Mouse (Mus musculus): ENCODE data around the gene Irgm1.
A peak's percentile ranks its signal among the peaks of the same experiment; 100 is the strongest.
"Not testable (repeated sequence)": the region's sequence is repeated elsewhere in the genome, so short reads cannot be mapped to it uniquely, and the experiment has no call there.

The Irgm1 gene

DNA sequence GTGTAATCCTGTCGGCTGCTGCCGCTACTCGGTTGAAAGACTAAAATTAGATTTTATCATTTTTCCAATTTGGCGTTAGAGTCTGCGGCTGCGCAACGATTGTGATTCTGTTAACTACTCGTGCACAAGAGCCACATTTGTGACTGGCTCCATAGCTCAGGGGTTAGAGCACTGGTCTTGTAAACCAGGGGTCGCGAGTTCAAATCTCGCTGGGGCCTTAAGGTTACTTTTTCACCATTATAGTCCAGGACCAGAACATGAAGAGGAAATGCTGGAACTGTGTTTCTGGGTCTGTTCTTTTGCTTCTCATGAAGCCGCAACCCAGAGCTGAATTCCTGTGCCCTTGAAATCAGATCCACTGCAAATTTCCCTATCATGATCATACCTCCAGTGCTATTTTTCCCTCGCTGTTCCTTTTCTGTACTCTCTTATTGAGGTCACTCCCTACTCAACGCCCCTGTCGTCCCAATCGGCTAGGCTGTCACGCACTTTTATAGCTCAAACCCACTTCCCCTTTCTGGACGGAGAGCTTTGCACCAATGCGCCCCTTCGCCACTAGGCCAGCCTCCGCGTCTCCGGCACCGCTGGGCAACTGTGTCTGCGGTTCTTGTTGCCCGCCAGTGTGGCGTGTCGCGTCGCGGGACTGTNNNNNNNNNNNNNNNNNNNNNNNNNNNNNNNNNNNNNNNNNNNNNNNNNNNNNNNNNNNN, 17.9 kb downstream of the Irgm1 start:
- peak; percentile 94 for DNase-seq

DNA sequence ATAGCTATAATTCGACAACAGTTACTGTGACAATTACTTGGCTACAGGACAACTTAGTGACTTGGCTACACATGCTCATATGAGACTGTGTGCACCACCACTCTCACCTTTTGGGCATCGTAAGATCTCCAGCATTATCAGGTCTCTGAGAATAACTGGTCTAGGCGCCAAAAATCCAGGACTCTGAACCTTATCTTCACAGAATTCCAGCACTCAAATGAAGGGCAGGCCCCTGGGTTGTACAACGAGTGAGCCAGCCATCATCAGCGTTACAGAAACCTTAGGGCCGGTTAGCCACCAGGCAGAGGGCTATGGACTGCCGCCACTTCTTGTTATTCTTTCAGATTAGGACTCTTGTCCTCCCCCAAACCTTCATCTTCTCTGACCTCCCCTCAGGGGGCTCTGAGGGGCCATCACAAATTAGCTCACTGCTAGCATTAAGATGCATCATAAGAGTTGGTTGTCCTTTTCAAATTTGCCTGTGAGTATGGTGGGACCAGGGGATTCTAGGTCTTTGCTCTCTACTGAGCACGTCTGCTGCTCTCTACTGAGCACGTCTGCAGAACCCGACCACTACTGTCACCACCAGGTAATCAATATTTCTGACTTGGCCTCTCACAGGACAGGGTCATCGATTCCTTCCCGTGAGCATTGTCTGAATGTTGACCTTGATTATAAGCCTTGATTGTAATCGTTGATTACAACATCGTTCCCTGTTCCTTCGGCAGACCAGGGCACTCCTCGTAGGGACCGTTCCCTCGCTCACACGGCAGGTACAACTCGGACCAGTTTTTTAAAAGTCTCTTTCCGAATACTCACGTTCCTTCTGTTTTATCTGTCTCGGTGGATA, 18.6 kb downstream of the Irgm1 start:
- no peak for DNase-seq

- no peak for DNase-seq
These were observed 19.3 kb downstream of the Irgm1 start for GRCm38 (mm10) chr11:48852190-48852589.

DNA sequence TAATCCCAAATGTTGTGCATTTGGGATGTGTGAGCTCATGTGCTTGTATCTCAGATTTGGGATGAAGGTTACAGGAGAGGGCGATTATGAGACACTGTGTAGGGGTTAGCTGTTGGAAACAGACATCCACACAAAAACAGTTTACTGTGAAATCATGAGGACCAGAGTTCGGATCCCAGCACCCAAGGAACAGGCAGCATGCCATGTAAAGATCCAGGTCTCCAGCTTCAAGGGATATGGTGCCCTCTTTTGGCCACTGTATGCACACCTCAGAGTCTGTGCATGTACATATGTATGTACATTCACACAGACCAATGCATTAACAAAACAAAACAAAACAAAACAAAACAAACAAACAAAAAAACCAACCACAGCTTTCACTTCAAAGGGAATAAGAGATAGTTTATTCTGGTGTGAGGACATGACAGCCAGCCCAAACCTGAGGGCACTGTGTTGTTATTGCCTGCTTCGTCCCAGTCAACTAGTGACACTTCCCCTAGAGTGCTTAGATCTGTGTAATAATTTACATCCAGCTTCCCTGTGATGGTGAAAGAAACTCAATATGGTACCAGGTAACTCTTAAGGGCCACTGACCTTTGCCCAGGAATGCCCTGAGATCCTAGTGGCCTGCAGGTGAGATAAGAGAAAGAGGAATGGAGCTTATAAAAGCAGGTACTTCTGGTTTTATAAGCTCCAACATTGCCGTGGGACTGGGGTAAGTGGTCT, 20.1 kb downstream of the Irgm1 start:
- DNase-seq, result no peak

DNA sequence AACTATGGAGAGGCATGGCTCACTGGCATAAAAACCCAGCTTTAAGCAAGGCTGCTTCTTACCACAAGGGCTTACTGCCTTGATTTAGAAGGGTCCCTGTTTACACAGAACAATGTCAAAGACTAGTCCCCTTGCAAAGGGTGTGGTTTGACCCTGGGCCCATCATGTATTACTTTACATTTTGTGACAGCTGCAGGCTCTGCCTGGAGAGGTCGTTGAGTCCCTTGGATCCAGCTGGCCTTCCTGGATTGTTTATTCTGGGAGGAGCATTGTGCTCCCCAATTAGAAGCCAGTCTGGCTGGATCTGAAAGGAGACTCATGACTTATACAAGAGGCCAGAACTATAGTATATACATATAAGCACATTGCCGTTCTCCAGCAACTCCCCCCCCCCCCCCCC, 21.2 kb downstream of the Irgm1 start:
- DNase-seq, result no peak

DNA sequence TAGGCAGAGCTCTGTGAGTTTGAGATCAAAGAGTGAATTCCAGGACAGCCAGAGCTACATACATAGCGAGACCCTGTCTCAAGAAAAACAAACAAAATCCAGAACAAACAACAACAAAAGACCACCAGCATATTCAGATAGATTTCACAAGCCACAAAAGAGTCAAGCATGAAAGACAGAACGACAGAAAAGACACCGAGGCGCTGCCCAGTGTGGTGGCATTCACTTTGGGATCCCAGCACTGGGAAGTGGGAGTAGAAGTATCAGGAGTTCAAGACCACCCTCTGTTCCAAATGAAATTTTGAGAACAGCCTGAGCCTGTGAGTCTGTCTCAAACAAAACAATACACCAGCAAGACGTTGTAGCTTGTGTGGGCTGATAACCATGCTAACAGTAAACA, 24.6 kb downstream of the Irgm1 start:
- DNase-seq, result no peak

GRCm38 (mm10) chr11:48846362-48846761, 25.1 kb downstream of the Irgm1 start:
- not testable (repeated sequence) for DNase-seq

DNA sequence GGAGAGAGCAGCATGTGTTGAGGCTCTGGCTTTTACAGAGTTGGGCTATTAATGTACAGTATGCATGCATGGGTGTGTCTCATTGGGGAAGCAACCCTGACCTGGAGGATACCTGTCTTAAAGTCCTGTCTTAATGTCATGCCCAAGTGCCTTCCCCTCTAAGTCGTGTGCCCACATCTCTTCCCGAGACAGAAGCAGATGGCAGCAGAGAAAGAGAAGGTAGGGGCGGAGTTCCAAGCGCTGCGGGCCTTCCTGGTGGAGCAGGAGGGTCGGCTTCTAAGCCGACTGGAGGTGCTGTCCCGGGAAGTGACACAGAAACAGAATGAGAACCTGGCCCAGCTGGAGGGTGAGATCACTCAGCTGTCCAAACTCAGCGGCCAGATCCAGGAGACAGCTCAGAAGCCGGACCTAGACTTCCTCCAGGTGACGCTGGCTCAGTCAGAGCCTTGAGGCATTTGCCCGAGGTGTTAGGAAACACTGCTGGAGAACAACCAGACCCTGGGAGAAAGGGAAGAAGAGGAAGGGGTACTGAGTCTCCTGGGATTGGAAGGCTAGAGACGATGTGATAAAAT, 26.2 kb downstream of the Irgm1 start:
- DNase-seq, result peak; percentile 21

DNA sequence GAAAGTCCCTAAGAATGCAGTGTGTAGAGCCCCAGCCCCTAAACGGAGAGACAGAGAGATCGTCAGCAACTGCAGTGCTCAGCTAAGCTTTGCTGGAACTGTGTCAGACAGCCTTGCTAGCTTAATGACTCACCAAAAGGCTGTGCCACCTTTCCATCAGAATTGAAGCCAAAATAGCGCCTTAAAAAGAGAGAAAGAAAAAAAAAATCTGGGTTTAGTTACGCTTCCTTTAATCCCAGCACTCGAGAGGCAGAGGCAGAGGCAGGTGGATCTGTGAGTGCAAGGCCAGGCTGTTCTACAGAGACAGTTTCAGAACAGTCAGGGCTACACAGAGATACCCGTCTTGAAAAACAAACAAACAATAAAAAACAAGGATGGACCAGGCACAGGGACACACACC, 27.2 kb downstream of the Irgm1 start:
- peak; percentile 46 for DNase-seq

DNA sequence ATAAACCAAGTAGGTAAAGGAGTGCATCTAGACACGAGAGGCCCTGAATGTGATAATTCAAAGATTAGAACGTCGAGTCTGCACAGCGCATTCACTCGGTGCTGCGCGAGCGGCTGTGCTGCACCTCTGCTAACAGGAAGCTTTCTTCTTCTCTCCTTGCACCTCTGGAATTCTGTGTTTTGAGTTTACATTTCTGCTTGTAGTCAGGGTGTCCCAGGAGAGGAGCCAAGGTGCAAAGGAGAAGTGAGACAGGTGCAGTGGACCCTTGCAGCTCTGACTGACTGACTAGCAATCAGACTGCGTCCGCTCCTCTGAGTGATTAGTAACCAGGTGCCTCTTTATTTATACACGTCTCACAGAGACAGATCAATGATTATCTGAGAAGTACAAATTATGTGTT, 28.3 kb downstream of the Irgm1 start:
- DNase-seq, result peak; percentile 64

DNA sequence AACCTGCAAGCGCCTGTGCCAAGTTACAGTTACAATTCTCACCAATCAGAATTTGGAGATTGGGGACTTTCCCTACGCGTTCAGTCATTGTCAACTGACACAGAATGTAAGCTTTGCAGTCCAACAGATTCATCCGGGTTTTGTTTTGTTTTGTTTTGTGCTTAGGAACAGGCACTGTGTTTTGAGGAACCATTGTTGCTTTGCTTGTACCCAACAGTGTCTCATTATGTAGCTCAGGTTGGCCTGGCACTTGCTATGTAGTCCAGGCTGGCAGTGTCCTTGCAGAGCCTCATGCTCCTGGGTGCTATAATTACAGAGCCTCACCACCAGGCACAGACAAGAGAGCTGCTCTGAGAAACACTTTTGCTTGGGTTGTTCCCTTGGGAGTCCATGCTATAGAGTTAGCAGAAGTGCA, 29.1 kb downstream of the Irgm1 start:
- no peak for DNase-seq

- no peak for DNase-seq
These were observed 30.3 kb downstream of the Irgm1 start for GRCm38 (mm10) chr11:48841213-48841612.

GRCm38 (mm10) chr11:48840805-48841204, 30.7 kb downstream of the Irgm1 start:
- DNase-seq, result no peak

DNA sequence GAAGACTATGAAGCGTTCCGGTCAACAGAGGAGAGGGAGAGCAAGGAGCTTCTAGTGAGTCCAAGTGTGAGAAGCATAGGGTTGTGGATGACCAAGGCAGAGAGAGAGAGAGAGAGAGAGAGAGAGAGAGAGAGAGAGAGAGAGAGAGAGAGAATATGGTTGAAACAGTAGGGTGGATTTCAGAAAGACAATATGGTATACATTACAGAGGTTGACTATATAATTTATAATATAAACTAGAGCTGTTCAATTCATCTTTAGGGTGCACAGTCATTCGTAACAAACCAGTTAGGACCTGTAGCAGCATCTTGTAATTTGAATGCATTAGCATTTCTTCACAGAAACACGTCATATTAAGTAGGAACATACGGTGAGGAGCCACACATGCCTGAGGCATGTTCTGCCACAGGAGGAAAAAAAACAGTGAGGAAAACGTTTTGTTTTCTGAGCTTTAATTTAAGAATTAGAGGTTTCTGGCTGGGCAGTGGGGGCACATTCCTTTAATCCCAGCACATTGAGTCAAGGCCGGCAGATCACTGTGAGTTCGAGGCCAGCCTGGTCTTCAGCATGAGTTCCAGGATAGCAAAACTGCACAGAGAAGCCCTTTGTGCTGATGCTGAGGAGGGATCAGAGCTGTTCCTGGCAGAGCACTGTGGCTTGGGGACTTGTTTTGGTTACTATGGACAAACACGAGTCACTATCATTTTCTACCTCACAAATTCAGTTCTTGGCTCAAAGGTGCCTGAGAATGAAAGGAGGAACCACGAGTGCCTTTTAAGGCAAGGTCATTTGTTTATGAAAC, 32.4 kb downstream of the Irgm1 start:
- DNase-seq, result no peak

GRCm38 (mm10) chr11:48838181-48838797, 33.2 kb downstream of the Irgm1 start:
- peak; percentile 65 for DNase-seq

GRCm38 (mm10) chr11:48837310-48838180, 33.9 kb downstream of the Irgm1 start:
- peak; percentile 87 for DNase-seq

- DNase-seq, result no peak
These were observed 34.5 kb downstream of the Irgm1 start for GRCm38 (mm10) chr11:48836990-48837309.

DNA sequence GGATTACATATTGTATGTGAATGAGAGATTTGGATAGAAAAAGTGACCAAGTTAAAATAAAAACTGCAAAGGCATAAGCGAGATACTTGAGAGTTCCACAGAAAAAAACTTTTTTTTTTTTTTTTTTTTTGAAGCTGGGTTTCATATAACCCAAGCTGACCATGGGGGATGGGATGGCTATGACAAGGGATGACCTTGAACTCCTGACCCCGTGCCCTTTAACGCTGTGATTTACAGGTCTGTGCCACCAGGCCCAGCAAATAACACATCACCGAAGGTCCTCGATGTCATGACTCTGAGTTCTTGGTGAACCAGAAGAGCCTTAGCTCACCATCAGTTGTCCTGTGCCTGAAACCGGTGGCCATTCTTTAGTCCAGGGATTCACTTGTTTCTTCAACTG, 35.6 kb downstream of the Irgm1 start:
- no peak for DNase-seq

DNA sequence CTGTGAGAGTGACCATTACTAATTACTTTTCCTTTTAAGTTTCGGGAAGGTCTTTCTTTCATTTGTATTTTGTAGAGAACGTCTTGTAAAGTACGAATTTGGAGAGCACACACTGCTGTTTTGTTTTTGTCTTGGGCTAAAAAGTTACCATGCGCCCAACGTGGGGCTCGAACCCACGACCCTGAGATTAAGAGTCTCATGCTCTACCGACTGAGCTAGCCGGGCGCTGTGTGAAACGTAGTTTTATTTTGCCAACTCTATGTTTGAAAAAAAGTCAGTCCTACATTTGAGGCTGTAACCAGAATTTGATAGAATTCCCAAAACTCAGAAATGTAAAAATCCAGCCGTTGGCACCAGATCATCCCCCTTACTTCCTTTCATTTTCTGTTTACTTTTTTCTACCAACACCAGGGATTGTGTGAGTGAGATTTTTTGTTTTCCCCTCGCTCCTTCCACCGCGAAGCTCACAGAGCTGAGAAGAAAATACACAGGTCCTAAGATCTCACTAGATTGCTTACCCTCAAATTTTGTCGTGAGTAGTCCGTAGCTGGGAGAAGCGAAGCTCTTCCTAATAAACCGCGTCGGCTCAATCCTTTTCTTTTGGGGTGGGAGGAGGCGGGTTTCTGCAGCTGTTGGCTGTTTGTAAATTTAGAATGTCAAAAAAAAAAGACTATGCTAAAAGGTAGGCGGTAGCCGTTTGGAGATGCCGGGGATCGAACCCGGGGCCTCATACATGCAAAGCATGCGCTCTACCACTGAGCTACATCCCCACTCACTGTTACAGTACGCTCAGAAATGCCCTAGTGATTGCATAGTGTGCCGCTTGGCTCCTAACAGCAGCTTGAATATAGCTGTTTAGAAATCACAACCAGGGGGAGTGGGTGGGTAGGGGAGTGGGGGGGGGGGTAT, 37.5 kb downstream of the Irgm1 start:
- DNase-seq, result peak; percentile 95
